ENCODE assay signal across 11 mouse cellular contexts in genomic region chr7:122573101-122573635, GRCm38 (mm10).
"Had no signal": no experiment of that assay in that cellular context is flagged by ENCODE, and none has a peak within 500 bp of the region (broad histone marks: within the 10 kb centered on the region; RNA-seq: fewer than 3 reads in every experiment).

No protein-coding gene starts in this region.

- H3K9me3 ChIP-seq: limb, embryonic 13.5 days; midbrain, embryonic 12.5 days; neural tube, embryonic 13.5 days; stomach, embryonic 15.5 days had no signal

- ATAC-seq: midbrain, embryonic 16.5 days had no signal

- DNase-seq: kidney, adult 18-20 months; kidney, postnatal 10 days; lung, adult 18-20 months; thymus, adult 2 months; thymus, postnatal 25 days had no signal

- H3K4me1 ChIP-seq: limb, embryonic 13.5 days; midbrain, embryonic 12.5 days; neural tube, embryonic 13.5 days; stomach, embryonic 15.5 days had no signal

- H3K4me2 ChIP-seq: limb, embryonic 13.5 days; midbrain, embryonic 12.5 days; neural tube, embryonic 13.5 days; stomach, embryonic 15.5 days had no signal

- H3K27me3 ChIP-seq: limb, embryonic 13.5 days; midbrain, embryonic 12.5 days; neural tube, embryonic 13.5 days; stomach, embryonic 15.5 days had no signal

- H3K4me3 ChIP-seq: limb, embryonic 13.5 days; midbrain, embryonic 12.5 days; neural tube, embryonic 13.5 days; stomach, embryonic 15.5 days had no signal

- H3K9ac ChIP-seq: limb, embryonic 13.5 days; liver, embryonic 14.5 days; midbrain, embryonic 12.5 days; neural tube, embryonic 13.5 days; stomach, embryonic 15.5 days had no signal

- H3K27ac ChIP-seq: limb, embryonic 13.5 days; liver, embryonic 14.5 days; midbrain, embryonic 12.5 days; neural tube, embryonic 13.5 days; stomach, embryonic 15.5 days had no signal

- H3K36me3 ChIP-seq: limb, embryonic 13.5 days; midbrain, embryonic 12.5 days; neural tube, embryonic 13.5 days; stomach, embryonic 15.5 days had no signal
